ENCODE assay signal across 8 mouse cellular contexts in the genomic region with DNA sequence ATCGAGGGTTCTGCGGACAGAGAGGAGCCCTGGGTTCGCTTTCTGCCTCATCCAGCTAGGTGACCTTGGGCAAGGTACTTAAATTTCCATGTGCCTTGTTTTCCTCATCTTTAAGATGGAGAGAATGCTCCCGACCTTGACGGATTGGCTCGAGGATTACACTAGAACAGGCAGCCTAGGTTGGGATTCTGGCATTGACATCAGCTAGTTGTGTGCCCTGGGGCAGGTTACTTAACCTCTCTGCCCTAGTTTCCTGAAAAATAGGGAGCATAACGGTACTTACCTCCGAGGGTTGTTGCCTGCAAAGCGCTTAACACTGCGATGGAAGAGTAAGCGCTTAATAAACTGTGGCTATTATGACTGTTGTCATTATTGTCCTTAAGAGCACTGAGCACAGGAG. TPM values are rescaled to one million over a fixed set of nuclear protein-coding genes. Genes with fewer than 3 reads are reported as not detected.
DNase-seq lines count a peak whose midpoint lies in the region; ATAC-seq and TF ChIP-seq lines count a peak whose summit lies in the region.

No protein-coding gene starts in this region.

- no peak overlapping the region for H3K27ac ChIP-seq in kidney, adult 2 months (ENCODE audit: insufficient read depth, low read depth, low read length)
- no peak overlapping the region for H3K27ac ChIP-seq in ES-E14 (ENCODE audit: insufficient read depth, low read depth, low read length, poor library complexity, severe bottlenecking)
- H3K27ac ChIP-seq in forebrain, embryonic 15.5 days (replicated peaks) = peak overlapping the region; percentile 87
- no peak overlapping the region for H3K27ac ChIP-seq in midbrain, embryonic 10.5 days (replicated peaks)

- H3K9ac ChIP-seq in ES-E14 (ENCODE audit: insufficient read depth, low read depth, low read length, poor library complexity, severe bottlenecking) = peak overlapping the region; percentile 50
- peak overlapping the region; percentile 75 for H3K9ac ChIP-seq in forebrain, embryonic 15.5 days (replicated peaks)

- H3K27me3 ChIP-seq in kidney, adult 2 months (replicated peaks; ENCODE audit: control insufficient read depth, insufficient read depth, low read length) = no peaks in the 10 kb centered on the region
- H3K27me3 ChIP-seq in forebrain, embryonic 15.5 days = peaks cover 8% of the 10 kb centered on the region; the same call in 1 of the 2 replicates
- H3K27me3 ChIP-seq in midbrain, embryonic 10.5 days (ENCODE audit: low read depth, poor library complexity, severe bottlenecking) = peaks cover 90% of the 10 kb centered on the region

- no peak for TF ChIP-seq CTCF in kidney, adult 2 months (conservative IDR thresholded peaks at IDR 0.05; ENCODE audit: insufficient read depth, insufficient read length, low read depth, low read length)

- no peak for DNase-seq in kidney, adult 2 months
- no peak for DNase-seq in kidney, postnatal 14 days
- no peak for DNase-seq in ES-E14 (ENCODE audit: low read depth, low spot score)
- DNase-seq in midbrain, embryonic 10.5 days (ENCODE audit: low spot score) = no peak
- no peak for DNase-seq in layer of hippocampus, adult 11-12 months (ENCODE audit: low spot score)

- peak overlapping the region; percentile 60 for H3K4me3 ChIP-seq in kidney, adult 2 months (ENCODE audit: insufficient read depth, low read depth, low read length)
- peak overlapping the region; percentile 60 to 73 for H3K4me3 ChIP-seq in ES-E14 (ENCODE audit: insufficient read depth in 1 of 2, low read depth in 1 of 2, low read length in 2 of 2, poor library complexity in 1 of 2, severe bottlenecking in 1 of 2)
- peak overlapping the region; percentile 67 for H3K4me3 ChIP-seq in forebrain, embryonic 15.5 days
- peak overlapping the region; percentile 69 for H3K4me3 ChIP-seq in midbrain, embryonic 10.5 days

- peaks cover 9% of the 10 kb centered on the region; the same call in 1 of the 2 replicates for H3K4me1 ChIP-seq in kidney, adult 2 months (ENCODE audit: control insufficient read depth, insufficient read depth, low read length)
- H3K4me1 ChIP-seq in ES-E14 (ENCODE audit: control insufficient read depth in 2 of 2, insufficient read depth in 2 of 2, low read length in 2 of 2, poor library complexity in 1 of 2) = peaks cover 0 to 5% of the 10 kb centered on the region in 2 experiments; a peak in 1 of 4 replicates
- H3K4me1 ChIP-seq in forebrain, embryonic 15.5 days = peaks cover 29% of the 10 kb centered on the region
- peaks cover 36% of the 10 kb centered on the region for H3K4me1 ChIP-seq in midbrain, embryonic 10.5 days

- in situ Hi-C loops in ES-E14 (cut with MboI; ENCODE audit: low sequenced_read_pairs in 2 of 2, unreplicated experiment in 2 of 2) = no loop called here

- no peak for TF ChIP-seq POLR2A in kidney, adult 2 months (IDR thresholded peaks at IDR 0.05; ENCODE audit: low read depth, low read length)

- no peak for ATAC-seq in forebrain, embryonic 15.5 days (replicated peaks)
- no peak for ATAC-seq in inflammation-experienced regulatory T-cells, adult 6 months
- ATAC-seq in megakaryocyte progenitor cell, adult 5-6 weeks (replicated peaks; ENCODE audit: poor library complexity) = no peak

- peak overlapping the region; percentile 92 for H3K4me2 ChIP-seq in forebrain, embryonic 15.5 days (replicated peaks)

- WGBS in kidney, adult 2 months = 3% methylated on average over 11 of the region's 11 CpGs
- 3% methylated on average over 11 of the region's 11 CpGs for WGBS in forebrain, embryonic 15.5 days
- 4% methylated on average over 11 of the region's 11 CpGs for WGBS in midbrain, embryonic 10.5 days

- H3K9me3 ChIP-seq in ES-E14 (ENCODE audit: control insufficient read depth, insufficient read depth, low read depth, low read length) = no peaks in the 10 kb centered on the region
- no peaks in the 10 kb centered on the region for H3K9me3 ChIP-seq in forebrain, embryonic 15.5 days
- no peaks in the 10 kb centered on the region for H3K9me3 ChIP-seq in midbrain, embryonic 10.5 days (replicated peaks)

- H3K36me3 ChIP-seq in kidney, adult 2 months (ENCODE audit: control insufficient read depth, insufficient read depth, low read length) = no peaks in the 10 kb centered on the region
- H3K36me3 ChIP-seq in ES-E14 (ENCODE audit: control insufficient read depth, insufficient read depth, low read length, poor library complexity, severe bottlenecking) = no peaks in the 10 kb centered on the region
- no peaks in the 10 kb centered on the region for H3K36me3 ChIP-seq in forebrain, embryonic 15.5 days
- no peaks in the 10 kb centered on the region for H3K36me3 ChIP-seq in midbrain, embryonic 10.5 days

TF ChIP-seq in ES-E14, 5 proteins besides CTCF, POLR2A, EP300 and RAD21:
- TF ChIP-seq ZNF384 (IDR thresholded peaks at IDR 0.05; ENCODE audit: low read depth, low read length) (no peak), CHD2 (IDR thresholded peaks at IDR 0.05; ENCODE audit: low read depth, low read length) (no peak), ZC3H11A (IDR thresholded peaks at IDR 0.05; ENCODE audit: borderline replicate concordance, low read depth, low read length) (no peak), MAFK (IDR thresholded peaks at IDR 0.05; ENCODE audit: insufficient read depth, low read depth, low read length) (no peak), HCFC1 (IDR thresholded peaks at IDR 0.05; ENCODE audit: borderline replicate concordance, insufficient read depth, low read length) (no peak)

RNA-seq across cellular contexts. Expression of a gene that starts 34.0 kb away (rescaled TPM):
- 27.5 and 36.8 TPM in 2 replicates for polyA plus RNA-seq in kidney, adult 2 months (2012; rRNA removed)
- total RNA-seq in ES-E14 (2012; rRNA removed) = 23.5 and 29.4 TPM in 2 replicates
- polyA plus RNA-seq in forebrain, embryonic 15.5 days (2015; fragmentation: Nextera tagmentation; extraction: Ambion mirVana) = 46.8 and 48.6 TPM in 2 replicates
- 36.7 and 41.3 TPM in 2 replicates for polyA plus RNA-seq in midbrain, embryonic 10.5 days (2016; fragmentation: Nextera tagmentation; extraction: Ambion mirVana)
- 10 to 100 TPM; 44.3 to 68.5 (median 54.2) TPM for polyA plus RNA-seq in inflammation-experienced regulatory T-cells, adult 6 months (2017; shearing (Covaris generic))
- total RNA-seq in megakaryocyte progenitor cell, adult 5-6 weeks (2015) = 48.4 and 49.5 TPM in 2 replicates
- 23.2 and 24.3 TPM in 2 replicates for total RNA-seq in megakaryocyte progenitor cell, adult 5-6 weeks (2017)

RNA-seq across cellular contexts. Expression of a gene that starts 34.6 kb away (rescaled TPM):
- polyA plus RNA-seq in kidney, adult 2 months (2012; rRNA removed) = 6.7 and 8.9 TPM in 2 replicates
- total RNA-seq in ES-E14 (2012; rRNA removed) = 4.4 and 5.4 TPM in 2 replicates
- 0.92 and 1.0 TPM in 2 replicates for polyA plus RNA-seq in forebrain, embryonic 15.5 days (2015; fragmentation: Nextera tagmentation; extraction: Ambion mirVana)
- 0.96 and 1.6 TPM in 2 replicates for polyA plus RNA-seq in midbrain, embryonic 10.5 days (2016; fragmentation: Nextera tagmentation; extraction: Ambion mirVana)
- 1 to 10 TPM in 2 of 3 experiments, under 1 TPM in 1; 0.92 to 1.7 (median 1.1) TPM for polyA plus RNA-seq in inflammation-experienced regulatory T-cells, adult 6 months (2017; shearing (Covaris generic))
- 1.1 and 2.0 TPM in 2 replicates for total RNA-seq in megakaryocyte progenitor cell, adult 5-6 weeks (2015)
- total RNA-seq in megakaryocyte progenitor cell, adult 5-6 weeks (2017) = 0.10 and 0.37 TPM in 2 replicates
